Mouse (Mus musculus) inflammation-experienced regulatory T-cells, adult 6 months (primary cell): ENCODE data around the gene Sox8. TPM values are rescaled to one million over a fixed set of nuclear protein-coding genes. Genes with fewer than 3 reads are reported as not detected.

Source experiments
- ATAC-seq: one replicate; pipeline ENCODE4 v1.8.0; 2017
- polyA plus RNA-seq, 3 experiments: library from polyadenylated mRNA; unstranded; fragments of 100-300 nt; shearing (Covaris generic); gene quantifications; one replicate each; pipeline ENCODE4 v1.2.1; 2017

The Sox8 gene
- polyA plus RNA-seq, 3 experiments from 2014 or later = not detected

GRCm38 (mm10) chr17:25579332-25580047 lies 9.0 kb upstream of the Sox8 start:
- ATAC-seq = peak; percentile 15

- peak; percentile 99 for ATAC-seq
These were observed 8.4 kb upstream of the Sox8 start, which contains the start of gene Lmf1 for GRCm38 (mm10) chr17:25578920-25579319. TSS of gene Lmf1 (plus strand) at chr17:25579085.

GRCm38 (mm10) chr17:25577702-25578101 lies 7.2 kb upstream of the Sox8 start:
- ATAC-seq = no peak

- no peak for ATAC-seq
These were observed 6.8 kb upstream of the Sox8 start for GRCm38 (mm10) chr17:25577263-25577662.

- no peak for ATAC-seq
These were observed 5.5 kb upstream of the Sox8 start for GRCm38 (mm10) chr17:25576034-25576433.

- no peak for ATAC-seq
These were observed 4.9 kb upstream of the Sox8 start for GRCm38 (mm10) chr17:25575208-25575971.

- no peak for ATAC-seq
These were observed 951 bp upstream of the Sox8 start for GRCm38 (mm10) chr17:25571453-25571820.

GRCm38 (mm10) chr17:25569833-25570647 lies 446 bp downstream of the Sox8 start:
- ATAC-seq = no peak

GRCm38 (mm10) chr17:25568880-25569279 lies 1.6 kb downstream of the Sox8 start:
- ATAC-seq = no peak

- no peak for ATAC-seq
These were observed 2.3 kb downstream of the Sox8 start for GRCm38 (mm10) chr17:25568206-25568605.

- peak; percentile 37 for ATAC-seq
These were observed 2.7 kb downstream of the Sox8 start for GRCm38 (mm10) chr17:25567745-25568144.

GRCm38 (mm10) chr17:25567261-25567660 lies 3.2 kb downstream of the Sox8 start:
- ATAC-seq = no peak

GRCm38 (mm10) chr17:25565860-25566600 lies 4.5 kb downstream of the Sox8 start:
- no peak for ATAC-seq

- ATAC-seq = no peak
These were observed 5.2 kb downstream of the Sox8 start for GRCm38 (mm10) chr17:25565244-25565643.

- ATAC-seq = no peak
These were observed 6.0 kb downstream of the Sox8 start for GRCm38 (mm10) chr17:25564481-25564880.

- ATAC-seq = no peak
These were observed 9.1 kb downstream of the Sox8 start for GRCm38 (mm10) chr17:25561223-25562028.

- no peak for ATAC-seq
These were observed 9.8 kb downstream of the Sox8 start for GRCm38 (mm10) chr17:25560554-25561222.

- ATAC-seq = no peak
These were observed 10.9 kb downstream of the Sox8 start for GRCm38 (mm10) chr17:25559634-25560033.

- ATAC-seq = no peak
These were observed 13.7 kb downstream of the Sox8 start for GRCm38 (mm10) chr17:25556630-25557354.
